Mouse (Mus musculus) neural tube, embryonic 13.5 days (tissue): ENCODE data around the gene Rin1. TPM values are rescaled to one million over a fixed set of nuclear protein-coding genes. Genes with fewer than 3 reads are reported as not detected.
A peak's percentile ranks its signal among the peaks of the same experiment; 100 is the strongest.
"Not testable (repeated sequence)": the region's sequence is repeated elsewhere in the genome, so short reads cannot be mapped to it uniquely, and the experiment has no call there.

ENCODE experiments used
- ATAC-seq: fragments of 200-750 bp; cut with Nextera tagmentation; 2 replicates; pipeline ENCODE4 v1.8.0; 2017; ENCODE audit warnings: low read depth, mild to moderate bottlenecking, moderate TSS enrichment, moderate library complexity
- H3K27ac ChIP-seq: fragments of 300-500 bp; sonication (generic); replicated peaks from 2 replicates; pipeline ENCODE4 v1.5.1; 2015; ENCODE audit warnings: moderate library complexity, mild to moderate bottlenecking, inconsistent platforms
- H3K27me3 ChIP-seq: fragments of 300-500 bp; sonication (generic); 2 replicates; pipeline ENCODE4 v1.6.1; 2015; ENCODE audit warnings: mild to moderate bottlenecking, inconsistent platforms
- H3K36me3 ChIP-seq: fragments of 300-500 bp; sonication (generic); 2 replicates; pipeline ENCODE4 v1.6.1; 2015; ENCODE audit warnings: mild to moderate bottlenecking, inconsistent platforms
- H3K4me1 ChIP-seq: fragments of 300-500 bp; sonication (generic); replicated peaks from 2 replicates; pipeline ENCODE4 v1.6.1; 2015; ENCODE audit warnings: inconsistent platforms
- H3K4me2 ChIP-seq: fragments of 300-500 bp; sonication (generic); 2 replicates; pipeline ENCODE4 v1.6.1; 2015; ENCODE audit warnings: inconsistent platforms, mild to moderate bottlenecking, moderate library complexity
- H3K4me3 ChIP-seq: fragments of 300-500 bp; sonication (generic); 2 replicates; pipeline ENCODE4 v1.5.1; 2015; ENCODE audit warnings: mild to moderate bottlenecking, inconsistent platforms
- H3K9ac ChIP-seq: fragments of 300-500 bp; sonication (generic); 2 replicates; pipeline ENCODE4 v1.6.1; 2015; ENCODE audit warnings: moderate library complexity, mild to moderate bottlenecking, inconsistent platforms
- H3K9me3 ChIP-seq: fragments of 300-500 bp; sonication (generic); 2 replicates; pipeline ENCODE4 v1.6.1; 2016; ENCODE audit warnings: inconsistent platforms
- WGBS: fragments of 180-500 bp; shearing (Covaris S2); methylation state at CpG from one replicate; pipeline ENCODE4 v1.1.7; 2015; 5-methylcytosine and 5-hydroxymethylcytosine counted together
- polyA plus RNA-seq: library from polyadenylated mRNA; unstranded; fragments of >200 nt; fragmentation: Nextera tagmentation; extraction: Ambion mirVana; gene quantifications from 2 replicates; pipeline ENCODE4 v1.2.1, GENCODE M21; 2015

Gene Rin1
- polyA plus RNA-seq, 1 experiment from 2014 or later, result 1.4 TPM

GRCm38 (mm10) chr19:5071545-5072369, 21.5 kb downstream of the Rin1 start:
- H3K4me1 ChIP-seq, result peaks cover 62% of the 10 kb centered on the region
- H3K9ac ChIP-seq, result peak overlapping the region; percentile 68
- WGBS, result under 1% methylated on average over 39 of the region's 40 CpGs
- H3K4me2 ChIP-seq, result peak overlapping the region; percentile 76
- peak overlapping the region; percentile 43 for H3K4me3 ChIP-seq
- H3K36me3 ChIP-seq, result no peaks in the 10 kb centered on the region
- ATAC-seq, result peak; percentile 78
- peak overlapping the region; percentile 79 for H3K27ac ChIP-seq
- H3K9me3 ChIP-seq, result no peaks in the 10 kb centered on the region
- H3K27me3 ChIP-seq, result peaks cover 62% of the 10 kb centered on the region

DNA sequence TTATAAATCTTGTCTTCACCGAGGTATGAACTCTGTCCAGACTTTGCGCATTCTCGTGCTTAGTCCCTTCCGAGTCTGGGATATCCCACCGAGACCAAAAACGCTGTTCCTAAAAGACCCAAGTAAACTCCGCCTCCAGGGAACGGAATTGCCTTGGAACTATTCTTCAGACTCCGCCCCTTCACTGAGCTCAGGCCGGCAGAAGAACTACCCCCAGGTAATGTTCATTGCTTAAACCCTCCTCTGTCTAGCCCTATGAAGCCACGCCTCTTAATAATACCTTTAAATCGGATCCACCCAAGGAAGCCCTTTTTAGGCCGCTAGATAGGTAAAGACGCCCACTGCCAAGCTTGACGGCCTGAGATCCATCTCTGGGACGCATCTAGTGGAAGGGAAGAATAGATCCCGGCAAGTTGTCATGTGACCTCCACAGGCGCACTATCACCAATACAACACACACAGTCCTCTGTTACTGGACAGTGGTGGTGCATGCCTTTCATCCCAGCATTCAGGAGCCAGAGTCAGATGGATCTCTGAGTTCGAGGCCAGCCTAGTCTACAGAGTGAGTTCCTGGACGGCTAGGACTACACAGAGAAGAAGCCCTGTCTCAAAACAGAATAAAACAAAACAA, 22.2 kb downstream of the Rin1 start:
- peak overlapping the region; percentile 76 for H3K4me2 ChIP-seq
- peak overlapping the region; percentile 43 for H3K4me3 ChIP-seq
- 3% methylated on average over 20 of the region's 20 CpGs for WGBS
- H3K36me3 ChIP-seq, result no peaks in the 10 kb centered on the region
- no peaks in the 10 kb centered on the region for H3K9me3 ChIP-seq
- peaks cover 56% of the 10 kb centered on the region for H3K4me1 ChIP-seq
- H3K27me3 ChIP-seq, result peaks cover 55% of the 10 kb centered on the region
- peak overlapping the region; percentile 68 for H3K9ac ChIP-seq
- ATAC-seq, result peak; percentile 7
- H3K27ac ChIP-seq, result peak overlapping the region; percentile 39

DNA sequence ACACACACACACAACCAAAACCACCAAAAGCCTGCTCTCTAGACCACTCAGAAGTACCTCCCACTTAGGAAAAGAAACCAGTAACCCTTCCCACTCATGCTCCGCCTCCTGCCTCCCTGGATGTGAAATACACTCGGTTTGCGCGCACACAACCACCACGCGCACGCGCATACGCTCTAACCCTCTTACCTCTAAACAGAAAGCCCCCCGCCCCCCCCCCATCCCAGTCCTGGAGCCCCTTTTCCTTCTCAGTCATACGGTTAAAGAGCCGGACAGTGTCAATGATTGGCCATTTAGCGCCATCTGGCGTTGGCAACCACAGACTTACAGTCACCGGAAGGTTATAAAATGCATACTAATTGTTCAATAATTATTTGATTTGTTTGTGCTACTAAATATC, 22.7 kb downstream of the Rin1 start:
- Histone ChIP-seq H3K36me3 (no peaks in the 10 kb centered on the region), H3K9ac (no peak overlapping the region), H3K9me3 (no peaks in the 10 kb centered on the region), H3K4me2 (peak overlapping the region; percentile 76), H3K27ac (no peak overlapping the region; the same call in 1 of the 2 replicates), H3K4me1 (peaks cover 50% of the 10 kb centered on the region), H3K4me3 (peak overlapping the region; percentile 43), H3K27me3 (peaks cover 51% of the 10 kb centered on the region)
- 2% methylated on average over 15 of the region's 15 CpGs for WGBS
- ATAC-seq, result no peak

- Histone ChIP-seq H3K36me3 (no peaks in the 10 kb centered on the region), H3K9me3 (no peaks in the 10 kb centered on the region), H3K9ac (no peak overlapping the region), H3K4me3 (no peak overlapping the region), H3K27me3 (peaks cover 47% of the 10 kb centered on the region), H3K4me2 (no peak overlapping the region), H3K27ac (no peak overlapping the region), H3K4me1 (peaks cover 45% of the 10 kb centered on the region)
- no peak for ATAC-seq
- 40% methylated on average over 5 of the region's 5 CpGs for WGBS
These were observed 23.2 kb downstream of the Rin1 start for GRCm38 (mm10) chr19:5073518-5073917.

DNA sequence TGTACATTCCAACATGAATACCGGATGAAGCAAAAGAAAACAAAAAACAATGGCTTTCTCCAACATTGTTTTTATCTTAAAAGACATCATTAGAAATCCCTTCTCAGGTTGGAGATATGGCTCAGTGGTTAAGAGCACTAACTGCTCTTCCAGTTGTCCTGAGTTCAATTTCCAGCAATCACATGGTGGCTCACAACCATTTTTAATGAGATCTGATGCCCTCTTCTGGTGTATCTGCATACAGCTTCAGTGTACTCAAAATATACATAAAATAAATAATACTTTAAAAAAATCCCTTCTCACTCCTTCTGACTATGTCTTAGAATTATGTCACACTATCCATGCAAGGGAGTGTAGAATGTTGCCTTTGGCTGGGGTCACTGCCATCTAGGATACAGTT, 29.0 kb downstream of the Rin1 start:
- H3K27ac ChIP-seq, result no peak overlapping the region
- ATAC-seq, result no peak
- H3K36me3 ChIP-seq, result no peaks in the 10 kb centered on the region
- no peaks in the 10 kb centered on the region for H3K4me1 ChIP-seq
- no peak overlapping the region for H3K4me2 ChIP-seq
- 98% methylated on average over 1 of the region's 1 CpGs for WGBS
- no peak overlapping the region for H3K9ac ChIP-seq
- H3K4me3 ChIP-seq, result no peak overlapping the region
- H3K9me3 ChIP-seq, result no peaks in the 10 kb centered on the region
- peaks cover 68% of the 10 kb centered on the region for H3K27me3 ChIP-seq

GRCm38 (mm10) chr19:5082005-5082404, 31.7 kb downstream of the Rin1 start:
- peaks cover 13% of the 10 kb centered on the region; the same call in 1 of the 2 replicates for H3K4me1 ChIP-seq
- peaks cover 76% of the 10 kb centered on the region for H3K27me3 ChIP-seq
- no peaks in the 10 kb centered on the region for H3K36me3 ChIP-seq
- no peak overlapping the region for H3K27ac ChIP-seq
- no peak for ATAC-seq
- no peaks in the 10 kb centered on the region for H3K9me3 ChIP-seq
- H3K4me3 ChIP-seq, result no peak overlapping the region
- 65% methylated on average over 18 of the region's 18 CpGs for WGBS
- no peak overlapping the region for H3K9ac ChIP-seq
- H3K4me2 ChIP-seq, result no peak overlapping the region

DNA sequence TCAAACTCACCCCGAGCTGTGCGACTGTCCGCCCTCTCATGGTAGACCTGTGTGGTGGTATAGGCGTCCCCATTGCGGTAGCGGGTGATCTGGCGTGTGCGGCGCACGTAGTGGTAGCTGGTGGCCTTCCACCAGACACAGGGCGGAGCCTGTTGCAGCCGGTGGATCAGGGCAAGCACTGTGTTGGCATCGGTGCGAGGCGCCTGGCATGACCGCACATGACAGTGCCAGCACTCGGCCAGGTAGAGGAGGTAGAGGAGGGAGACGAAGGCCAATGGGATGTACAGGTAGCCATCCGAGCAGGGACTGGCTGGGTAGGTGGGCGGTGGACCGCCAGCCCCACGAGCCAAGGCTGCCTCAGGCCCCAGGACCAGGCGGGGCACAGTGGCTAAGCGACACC, 32.3 kb downstream of the Rin1 start:
- Histone ChIP-seq H3K36me3 (no peaks in the 10 kb centered on the region), H3K9me3 (no peaks in the 10 kb centered on the region), H3K4me1 (peaks cover 18% of the 10 kb centered on the region), H3K4me3 (no peak overlapping the region), H3K9ac (no peak overlapping the region), H3K27me3 (peaks cover 76% of the 10 kb centered on the region), H3K4me2 (no peak overlapping the region), H3K27ac (no peak overlapping the region)
- no peak for ATAC-seq
- WGBS, result 68% methylated on average over 24 of the region's 24 CpGs

GRCm38 (mm10) chr19:5083961-5084833, 33.9 kb downstream of the Rin1 start:
- WGBS, result 69% methylated on average over 3 of the region's 3 CpGs

GRCm38 (mm10) chr19:5084834-5085144, 34.5 kb downstream of the Rin1 start:
- WGBS, result 7% methylated on average over 15 of the region's 15 CpGs
- no peak for ATAC-seq
- Histone ChIP-seq H3K4me1 (peaks cover 32% of the 10 kb centered on the region), H3K9me3 (no peaks in the 10 kb centered on the region), H3K9ac (peak overlapping the region; percentile 78), H3K4me2 (peak overlapping the region; percentile 78), H3K27me3 (peaks cover 68% of the 10 kb centered on the region), H3K36me3 (0 out of 2 replicates have a peak, but pooled peaks cover 3% of the 10 kb centered on the region), H3K4me3 (peak overlapping the region; percentile 54), H3K27ac (no peak overlapping the region)

More at GRCm38 (mm10) chr19:5083961-5084833, 33.9 kb downstream of the Rin1 start:
- H3K9me3 ChIP-seq, result no peaks in the 10 kb centered on the region
- H3K27ac ChIP-seq, result no peak overlapping the region
- H3K4me2 ChIP-seq, result peak overlapping the region; percentile 78
- H3K27me3 ChIP-seq, result peaks cover 74% of the 10 kb centered on the region
- no peak for ATAC-seq
- H3K4me3 ChIP-seq, result peak overlapping the region; percentile 54
- H3K9ac ChIP-seq, result peak overlapping the region; percentile 78
- no peaks in the 10 kb centered on the region for H3K36me3 ChIP-seq
- peaks cover 27% of the 10 kb centered on the region for H3K4me1 ChIP-seq

DNA sequence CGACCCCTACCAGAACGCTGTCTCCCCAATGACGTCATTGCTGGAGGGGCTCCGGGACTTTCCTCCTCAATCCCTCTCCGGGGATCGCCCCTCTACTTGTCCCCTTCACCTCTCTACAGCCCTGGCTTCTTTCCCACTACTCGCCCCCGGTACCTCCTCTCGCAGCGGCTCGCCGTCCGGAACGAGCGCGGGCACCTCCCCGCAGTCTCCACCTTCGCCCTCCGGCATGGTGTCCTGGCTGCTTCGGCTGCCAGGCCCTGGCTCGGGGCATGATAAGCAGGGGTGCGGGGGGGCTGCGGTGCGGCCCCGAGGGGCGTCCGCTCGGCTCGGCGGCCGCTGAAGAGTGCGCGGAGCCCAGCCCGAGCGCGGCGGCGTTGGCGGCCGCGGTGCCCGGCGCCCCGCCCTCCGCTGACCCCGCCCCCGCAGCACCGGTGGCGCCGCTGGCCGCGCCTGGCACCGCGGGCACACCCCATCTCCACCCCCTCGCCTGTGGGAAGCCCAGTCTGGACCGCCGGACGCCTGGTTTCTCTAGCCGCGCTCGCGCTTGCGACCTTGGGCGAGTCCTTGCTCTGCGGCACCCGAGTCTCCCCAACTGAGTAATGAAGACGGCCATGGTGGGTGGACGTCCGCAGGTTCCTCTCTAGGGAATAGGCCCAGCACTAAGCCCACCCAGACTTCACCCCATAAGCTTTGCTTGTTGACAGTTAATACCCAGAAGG, 35.0 kb downstream of the Rin1 start, which contains the start of gene Tmem151a:
Gene Tmem151a (minus strand): TSS at position 387 of the 719 bp plus-strand sequence.
- Histone ChIP-seq H3K4me1 (peaks cover 32% of the 10 kb centered on the region), H3K9me3 (no peaks in the 10 kb centered on the region), H3K36me3 (0 out of 2 replicates have a peak, but pooled peaks cover 7% of the 10 kb centered on the region), H3K27me3 (peaks cover 63% of the 10 kb centered on the region), H3K27ac (no peak within 1 kb of the TSS), H3K4me2 (peak within 1 kb of the TSS; percentile 78), H3K9ac (peak within 1 kb of the TSS; percentile 78), H3K4me3 (peak within 1 kb of the TSS; percentile 54)
- ATAC-seq, result no peak
- WGBS, result under 1% methylated on average over 67 of the region's 69 CpGs

- H3K9me3 ChIP-seq, H3K4me3 ChIP-seq, H3K9ac ChIP-seq, H3K27ac ChIP-seq, ATAC-seq, H3K4me2 ChIP-seq: not testable (repeated sequence)
- Histone ChIP-seq H3K4me1 (peaks cover 32% of the 10 kb centered on the region), H3K36me3 (peaks cover 18% of the 10 kb centered on the region), H3K27me3 (peaks cover 51% of the 10 kb centered on the region)
- WGBS, result 54% methylated on average over 4 of the region's 4 CpGs
These were observed 36.3 kb downstream of the Rin1 start for GRCm38 (mm10) chr19:5086533-5086932.
